In the genomic region with DNA sequence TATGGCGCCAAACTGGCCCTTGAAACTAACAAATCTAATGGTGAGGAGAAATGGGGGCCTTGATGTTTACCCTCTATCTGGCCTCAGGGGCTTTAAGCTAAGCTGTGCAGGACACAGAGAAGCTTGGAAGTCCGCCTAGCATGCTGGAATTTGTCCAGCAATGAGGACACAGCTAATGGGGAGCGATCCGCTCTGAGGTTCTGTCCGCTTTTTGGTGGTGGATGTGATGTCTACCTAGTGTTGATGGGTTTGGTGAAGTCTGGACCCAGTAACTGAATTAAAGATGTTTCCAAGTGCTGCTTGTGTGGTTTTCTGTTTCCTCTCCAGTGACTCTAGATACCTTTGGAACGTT, we compare ENCODE assay signal across 8 mouse cellular contexts. TPM values are rescaled to one million over a fixed set of nuclear protein-coding genes. Genes with fewer than 3 reads are reported as not detected.
A peak's percentile ranks its signal among the peaks of the same experiment; 100 is the strongest.
DNase-seq lines count a peak whose midpoint lies in the region; ATAC-seq and TF ChIP-seq lines count a peak whose summit lies in the region.

No protein-coding gene starts in this region.

- H3K36me3 ChIP-seq in embryonic facial prominence, embryonic 12.5 days = peaks cover 44% of the 10 kb centered on the region
- H3K36me3 ChIP-seq in intestine, postnatal 0 days (ENCODE audit: control insufficient read depth, insufficient read depth) = peaks cover 33% of the 10 kb centered on the region
- peaks cover 41% of the 10 kb centered on the region for H3K36me3 ChIP-seq in neural tube, embryonic 12.5 days

- no peak for TF ChIP-seq CTCF in layer of hippocampus, adult 2 months (conservative IDR thresholded peaks at IDR 0.05)
- no peak for TF ChIP-seq CTCF in intestine, postnatal 0 days (IDR thresholded peaks at IDR 0.05; ENCODE audit: low read depth)

- no peaks in the 10 kb centered on the region for H3K9me3 ChIP-seq in embryonic facial prominence, embryonic 12.5 days
- no peaks in the 10 kb centered on the region for H3K9me3 ChIP-seq in intestine, postnatal 0 days (ENCODE audit: control insufficient read depth)
- no peaks in the 10 kb centered on the region for H3K9me3 ChIP-seq in neural tube, embryonic 12.5 days

- H3K4me3 ChIP-seq in layer of hippocampus, adult 2 months = peak overlapping the region; percentile 73
- H3K4me3 ChIP-seq in embryonic facial prominence, embryonic 12.5 days = peak overlapping the region; percentile 92
- H3K4me3 ChIP-seq in intestine, postnatal 0 days (ENCODE audit: low read depth, low read length) = peak overlapping the region; percentile 77; the same call in 1 of the 2 replicates
- no peak overlapping the region for H3K4me3 ChIP-seq in neural tube, embryonic 12.5 days

- peaks cover 4% of the 10 kb centered on the region for H3K27me3 ChIP-seq in embryonic facial prominence, embryonic 12.5 days
- no peaks in the 10 kb centered on the region for H3K27me3 ChIP-seq in intestine, postnatal 0 days (replicated peaks; ENCODE audit: control insufficient read depth, insufficient read depth, low read length)
- 0 out of 2 replicates have a peak, but pooled peaks cover 2% of the 10 kb centered on the region for H3K27me3 ChIP-seq in neural tube, embryonic 12.5 days (replicated peaks)

- H3K27ac ChIP-seq in layer of hippocampus, adult 2 months = peak overlapping the region; percentile 91
- peak overlapping the region; percentile 80 for H3K27ac ChIP-seq in embryonic facial prominence, embryonic 12.5 days
- peak overlapping the region; percentile 90; the same call in 1 of the 2 replicates for H3K27ac ChIP-seq in intestine, postnatal 0 days (ENCODE audit: low read depth, low read length)
- H3K27ac ChIP-seq in neural tube, embryonic 12.5 days = peak overlapping the region; percentile 79; the same call in 1 of the 2 replicates

- no peak for DNase-seq in layer of hippocampus, adult 2 months (ENCODE audit: low spot score in 2 of 2)
- no peak for DNase-seq in layer of hippocampus, postnatal 36 days
- DNase-seq in frontal cortex, postnatal 25 days (ENCODE audit: low spot score in 2 of 2) = no peak
- DNase-seq in frontal cortex, adult 2 months (ENCODE audit: extremely low spot score in 1 of 2, low spot score in 1 of 2) = no peak
- no peak for DNase-seq in retina, embryonic 14.5 days (ENCODE audit: low spot score)

- peak overlapping the region; percentile 96 for H3K4me2 ChIP-seq in embryonic facial prominence, embryonic 12.5 days (replicated peaks)
- peak overlapping the region; percentile 82 for H3K4me2 ChIP-seq in intestine, postnatal 0 days (replicated peaks; ENCODE audit: low read depth)
- H3K4me2 ChIP-seq in neural tube, embryonic 12.5 days (replicated peaks) = peak overlapping the region; percentile 97

- peak overlapping the region; percentile 84 for H3K9ac ChIP-seq in embryonic facial prominence, embryonic 12.5 days
- no peak overlapping the region for H3K9ac ChIP-seq in intestine, postnatal 0 days (ENCODE audit: low read depth, low read length)
- H3K9ac ChIP-seq in neural tube, embryonic 12.5 days = no peak overlapping the region; the same call in 1 of the 2 replicates

- peaks cover 34% of the 10 kb centered on the region for H3K4me1 ChIP-seq in embryonic facial prominence, embryonic 12.5 days
- H3K4me1 ChIP-seq in intestine, postnatal 0 days (replicated peaks; ENCODE audit: control insufficient read depth, insufficient read depth, low read length) = peaks cover 16% of the 10 kb centered on the region
- H3K4me1 ChIP-seq in neural tube, embryonic 12.5 days = peaks cover 35% of the 10 kb centered on the region

- 80% methylated on average over 6 of the region's 6 CpGs for WGBS in embryonic facial prominence, embryonic 12.5 days
- 74% methylated on average over 6 of the region's 6 CpGs for WGBS in intestine, postnatal 0 days
- WGBS in neural tube, embryonic 12.5 days = 91% methylated on average over 6 of the region's 6 CpGs

- ATAC-seq in embryonic facial prominence, embryonic 12.5 days (ENCODE audit: insufficient number of reproducible peaks, insufficient read depth, low FRiP score, low TSS enrichment) = no peak
- ATAC-seq in intestine, postnatal 0 days = no peak
- no peak for ATAC-seq in neural tube, embryonic 12.5 days (ENCODE audit: low FRiP score, low read depth)

RNA-seq across cellular contexts. Expression of a gene that starts 0.8 kb away (rescaled TPM):
- total RNA-seq in layer of hippocampus, adult 2 months (2021) = 10 to 100 TPM; 40.0 to 41.1 TPM
- total RNA-seq in layer of hippocampus, postnatal 36 days (2021) = 10 to 100 TPM; 42.1 to 53.7 TPM
- 37.8 and 42.8 TPM in 2 replicates for polyA plus RNA-seq in embryonic facial prominence, embryonic 12.5 days (2016; fragmentation: Nextera tagmentation; extraction: Ambion mirVana)
- polyA plus RNA-seq in intestine, postnatal 0 days (2015; fragmentation: Nextera tagmentation; extraction: Ambion mirVana) = 93.3 and 96.4 TPM in 2 replicates
- polyA plus RNA-seq in neural tube, embryonic 12.5 days (2016; fragmentation: Nextera tagmentation; extraction: Ambion mirVana) = 59.6 and 68.0 TPM in 2 replicates
- polyA plus RNA-seq in frontal cortex, adult 2 months (2012; rRNA removed) = 52.0 and 56.0 TPM in 2 replicates

RNA-seq across cellular contexts. Expression of a gene that starts 3.9 kb away (rescaled TPM):
- total RNA-seq in layer of hippocampus, adult 2 months (2021) = 10 to 100 TPM; 24.9 to 25.8 TPM
- 10 to 100 TPM; 27.0 to 28.0 TPM for total RNA-seq in layer of hippocampus, postnatal 36 days (2021)
- polyA plus RNA-seq in embryonic facial prominence, embryonic 12.5 days (2016; fragmentation: Nextera tagmentation; extraction: Ambion mirVana) = 43.4 and 45.6 TPM in 2 replicates
- 28.0 TPM in 2 replicates for polyA plus RNA-seq in intestine, postnatal 0 days (2015; fragmentation: Nextera tagmentation; extraction: Ambion mirVana)
- 50.8 and 54.5 TPM in 2 replicates for polyA plus RNA-seq in neural tube, embryonic 12.5 days (2016; fragmentation: Nextera tagmentation; extraction: Ambion mirVana)
- polyA plus RNA-seq in frontal cortex, adult 2 months (2012; rRNA removed) = 30.8 and 34.1 TPM in 2 replicates

RNA-seq across cellular contexts. Expression of a gene that starts 8.1 kb away (rescaled TPM):
- under 1 TPM; 0.71 to 0.92 TPM for total RNA-seq in layer of hippocampus, adult 2 months (2021)
- 1 to 10 TPM in 1 of 2 experiments, under 1 TPM in 1; 0.67 to 1.7 TPM for total RNA-seq in layer of hippocampus, postnatal 36 days (2021)
- polyA plus RNA-seq in embryonic facial prominence, embryonic 12.5 days (2016; fragmentation: Nextera tagmentation; extraction: Ambion mirVana) = 0.15 TPM in 1 of 2 replicates, not detected in the other
- 0.08 TPM in 1 of 2 replicates, not detected in the other for polyA plus RNA-seq in intestine, postnatal 0 days (2015; fragmentation: Nextera tagmentation; extraction: Ambion mirVana)
- 0.14 and 0.29 TPM in 2 replicates for polyA plus RNA-seq in neural tube, embryonic 12.5 days (2016; fragmentation: Nextera tagmentation; extraction: Ambion mirVana)
- polyA plus RNA-seq in frontal cortex, adult 2 months (2012; rRNA removed) = 0.46 and 0.55 TPM in 2 replicates

RNA-seq across cellular contexts. Expression of a gene that starts 8.9 kb away (rescaled TPM):
- 1 to 10 TPM; 4.4 to 4.7 TPM for total RNA-seq in layer of hippocampus, adult 2 months (2021)
- 1 to 10 TPM; 3.6 to 3.9 TPM for total RNA-seq in layer of hippocampus, postnatal 36 days (2021)
- 45.7 and 46.0 TPM in 2 replicates for polyA plus RNA-seq in embryonic facial prominence, embryonic 12.5 days (2016; fragmentation: Nextera tagmentation; extraction: Ambion mirVana)
- 9.1 and 10.5 TPM in 2 replicates for polyA plus RNA-seq in intestine, postnatal 0 days (2015; fragmentation: Nextera tagmentation; extraction: Ambion mirVana)
- polyA plus RNA-seq in neural tube, embryonic 12.5 days (2016; fragmentation: Nextera tagmentation; extraction: Ambion mirVana) = 31.4 and 34.3 TPM in 2 replicates
- 5.6 and 7.8 TPM in 2 replicates for polyA plus RNA-seq in frontal cortex, adult 2 months (2012; rRNA removed)

RNA-seq across cellular contexts. Expression of a gene that starts 16.5 kb away (rescaled TPM):
- 1 to 10 TPM; 8.7 to 9.6 TPM for total RNA-seq in layer of hippocampus, adult 2 months (2021)
- total RNA-seq in layer of hippocampus, postnatal 36 days (2021) = 1 to 10 TPM; 7.2 to 9.1 TPM
- 9.4 and 9.5 TPM in 2 replicates for polyA plus RNA-seq in embryonic facial prominence, embryonic 12.5 days (2016; fragmentation: Nextera tagmentation; extraction: Ambion mirVana)
- polyA plus RNA-seq in intestine, postnatal 0 days (2015; fragmentation: Nextera tagmentation; extraction: Ambion mirVana) = 25.6 and 25.8 TPM in 2 replicates
- polyA plus RNA-seq in neural tube, embryonic 12.5 days (2016; fragmentation: Nextera tagmentation; extraction: Ambion mirVana) = 10.8 and 11.1 TPM in 2 replicates
- 11.8 and 13.0 TPM in 2 replicates for polyA plus RNA-seq in frontal cortex, adult 2 months (2012; rRNA removed)
